Mouse (Mus musculus): ENCODE results near the gene Nfia. TPM values are rescaled to one million over a fixed set of nuclear protein-coding genes. Genes with fewer than 3 reads are reported as not detected.

Gene Nfia
- polyA plus RNA-seq, 1 experiment from 2014 or later, result 15.9 TPM

DNA sequence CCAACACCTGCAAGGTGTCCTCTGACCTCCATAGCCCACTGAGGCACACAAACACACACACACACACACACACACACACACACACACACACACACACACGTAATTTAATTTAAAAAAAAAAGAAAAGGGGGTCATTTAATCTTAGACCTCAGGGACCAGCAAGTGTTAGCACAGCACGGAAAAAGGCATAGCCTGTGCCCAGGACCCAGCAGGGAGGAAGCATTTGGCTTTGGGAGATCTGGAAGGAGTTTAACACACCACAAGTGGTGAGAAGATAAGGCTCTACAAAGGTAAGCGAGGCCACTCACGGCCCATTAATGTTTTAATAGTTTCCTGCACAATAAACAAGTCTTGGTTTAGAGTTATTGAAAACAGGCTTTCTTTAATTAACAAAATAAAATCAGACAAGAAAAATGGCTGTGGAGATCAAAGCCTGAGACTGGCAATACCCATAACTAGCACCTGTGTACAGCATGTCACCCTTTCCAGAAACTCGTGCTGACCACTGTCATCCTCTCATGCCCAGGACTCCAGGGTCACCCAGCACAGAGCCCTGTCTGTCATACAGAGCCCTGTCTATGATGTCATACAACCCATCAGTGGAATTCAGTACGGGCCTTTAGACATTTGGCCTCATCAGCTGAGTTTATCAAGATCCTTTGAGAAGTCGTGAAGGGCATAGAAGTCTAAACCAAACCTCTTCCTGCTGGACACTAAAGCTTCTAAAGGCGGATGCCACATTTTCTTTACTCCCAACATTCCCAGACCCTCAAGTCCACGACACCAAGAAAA is 332.6 kb downstream of the Nfia start:
- Histone ChIP-seq H3K4me1 (replicated peaks; ENCODE audit: control insufficient read depth, insufficient read depth, low read length) (peaks cover 11% of the 10 kb centered on the region), H3K36me3 (ENCODE audit: control insufficient read depth, insufficient read depth) (no peaks in the 10 kb centered on the region), H3K27me3 (replicated peaks; ENCODE audit: control insufficient read depth, insufficient read depth, low read length) (no peaks in the 10 kb centered on the region), H3K27ac (ENCODE audit: low read depth, low read length) (no peak overlapping the region), H3K4me2 (replicated peaks; ENCODE audit: low read depth) (no peak overlapping the region), H3K9ac (ENCODE audit: low read depth, low read length) (no peak overlapping the region), H3K4me3 (ENCODE audit: low read depth, low read length) (no peak overlapping the region), H3K9me3 (ENCODE audit: control insufficient read depth) (no peaks in the 10 kb centered on the region)
- TF ChIP-seq CTCF (IDR thresholded peaks at IDR 0.05; ENCODE audit: low read depth), result no peak
- no peak for ATAC-seq
- 68% methylated on average over 9 of the region's 9 CpGs for WGBS

DNA sequence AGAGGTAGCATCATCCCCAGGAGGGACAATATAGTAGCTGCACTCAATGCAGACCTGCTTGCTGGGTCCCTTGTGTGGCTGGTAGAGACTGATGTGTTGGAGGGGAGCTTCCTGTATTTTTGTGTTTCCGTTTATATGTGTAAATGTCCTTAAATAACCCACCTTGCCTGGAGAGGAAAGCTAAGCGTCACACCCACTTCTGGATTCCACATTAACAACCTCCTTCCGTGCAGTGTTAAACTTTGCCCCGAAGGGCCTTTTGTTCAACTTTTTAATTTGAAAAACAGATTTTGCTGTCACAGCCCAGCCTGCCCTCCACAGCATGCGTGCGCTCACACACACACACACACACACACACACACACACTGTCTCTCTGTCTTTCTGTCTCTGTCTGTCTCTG is 333.4 kb downstream of the Nfia start:
- peak; percentile 33; the same call in 1 of the 2 replicates for ATAC-seq
- Histone ChIP-seq H3K4me1 (replicated peaks; ENCODE audit: control insufficient read depth, insufficient read depth, low read length) (peaks cover 11% of the 10 kb centered on the region), H3K4me3 (ENCODE audit: low read depth, low read length) (no peak overlapping the region), H3K27ac (ENCODE audit: low read depth, low read length) (no peak overlapping the region), H3K9ac (ENCODE audit: low read depth, low read length) (no peak overlapping the region), H3K4me2 (replicated peaks; ENCODE audit: low read depth) (peak overlapping the region; percentile 52), H3K27me3 (replicated peaks; ENCODE audit: control insufficient read depth, insufficient read depth, low read length) (no peaks in the 10 kb centered on the region), H3K9me3 (ENCODE audit: control insufficient read depth) (no peaks in the 10 kb centered on the region), H3K36me3 (ENCODE audit: control insufficient read depth, insufficient read depth) (no peaks in the 10 kb centered on the region)
- 23% methylated on average over 6 of the region's 6 CpGs for WGBS
- TF ChIP-seq CTCF (IDR thresholded peaks at IDR 0.05; ENCODE audit: low read depth), result no peak

DNA sequence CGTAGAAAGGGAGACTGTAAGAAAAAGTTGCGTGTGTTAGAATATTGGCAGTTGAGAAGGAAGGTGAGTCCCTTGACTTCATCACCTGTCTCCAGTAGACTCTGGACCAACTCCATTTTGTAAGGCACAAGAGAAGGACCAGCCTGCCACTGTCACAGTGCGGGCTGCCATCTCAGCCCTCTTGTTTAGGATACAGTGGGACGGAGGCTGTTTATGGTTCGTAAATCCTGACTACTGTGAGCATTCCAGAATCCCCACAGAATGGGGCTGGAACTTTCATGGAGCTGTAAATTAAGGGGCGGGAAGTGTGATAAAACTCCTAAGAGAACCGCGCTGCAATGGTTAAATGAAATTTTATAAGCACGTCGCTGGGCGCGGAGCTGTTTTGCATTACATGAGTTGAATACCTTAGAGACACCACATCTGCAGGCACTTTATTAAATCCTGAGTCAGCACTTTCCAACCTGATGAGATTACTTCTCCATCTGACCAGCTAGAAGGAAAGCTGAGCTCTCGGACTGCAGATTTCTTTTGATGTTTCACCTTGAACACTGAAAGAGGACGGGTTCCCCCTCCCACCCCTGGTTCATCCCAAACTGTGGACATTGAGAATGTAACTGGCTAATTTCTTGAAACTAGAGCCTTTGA is 334.0 kb downstream of the Nfia start:
- ATAC-seq, result peak; percentile 41

DNA sequence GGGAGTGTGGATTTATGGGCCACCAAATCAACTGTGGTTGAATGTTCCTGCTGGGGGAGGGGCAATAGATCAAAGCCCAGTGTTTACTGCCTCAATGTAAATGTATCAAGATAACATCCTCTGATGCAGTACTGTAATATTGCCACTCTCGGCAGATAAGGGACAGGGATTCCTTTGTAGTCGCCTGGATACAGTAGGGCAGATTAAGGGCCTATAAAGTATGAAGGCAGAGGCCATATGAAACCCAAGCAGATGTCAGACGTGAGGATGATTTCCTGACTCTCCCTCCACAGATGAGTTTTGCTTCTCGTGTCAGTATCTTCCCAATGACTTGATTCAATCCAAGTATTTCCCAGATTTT is 334.5 kb downstream of the Nfia start:
- H3K27me3 ChIP-seq (replicated peaks; ENCODE audit: control insufficient read depth, insufficient read depth, low read length), result no peaks in the 10 kb centered on the region
- no peaks in the 10 kb centered on the region for H3K9me3 ChIP-seq (ENCODE audit: control insufficient read depth)
- no peak overlapping the region for H3K27ac ChIP-seq (ENCODE audit: low read depth, low read length)
- H3K4me2 ChIP-seq (replicated peaks; ENCODE audit: low read depth), result peak overlapping the region; percentile 52
- H3K9ac ChIP-seq (ENCODE audit: low read depth, low read length), result no peak overlapping the region; the same call in 1 of the 2 replicates
- ATAC-seq, result peak; percentile 82
- no peak for TF ChIP-seq CTCF (IDR thresholded peaks at IDR 0.05; ENCODE audit: low read depth)
- no peaks in the 10 kb centered on the region for H3K36me3 ChIP-seq (ENCODE audit: control insufficient read depth, insufficient read depth)
- no peak overlapping the region for H3K4me3 ChIP-seq (ENCODE audit: low read depth, low read length)
- H3K4me1 ChIP-seq (replicated peaks; ENCODE audit: control insufficient read depth, insufficient read depth, low read length), result peaks cover 11% of the 10 kb centered on the region
- 17% methylated on average over 4 of the region's 4 CpGs for WGBS

More for the DNA sequence above, 334.0 kb downstream of the Nfia start:
- Histone ChIP-seq H3K9ac (ENCODE audit: low read depth, low read length) (no peak overlapping the region; the same call in 1 of the 2 replicates), H3K27me3 (replicated peaks; ENCODE audit: control insufficient read depth, insufficient read depth, low read length) (no peaks in the 10 kb centered on the region), H3K27ac (ENCODE audit: low read depth, low read length) (no peak overlapping the region), H3K4me3 (ENCODE audit: low read depth, low read length) (no peak overlapping the region), H3K4me2 (replicated peaks; ENCODE audit: low read depth) (peak overlapping the region; percentile 52), H3K4me1 (replicated peaks; ENCODE audit: control insufficient read depth, insufficient read depth, low read length) (peaks cover 11% of the 10 kb centered on the region), H3K9me3 (ENCODE audit: control insufficient read depth) (no peaks in the 10 kb centered on the region), H3K36me3 (ENCODE audit: control insufficient read depth, insufficient read depth) (no peaks in the 10 kb centered on the region)
- no peak for TF ChIP-seq CTCF (IDR thresholded peaks at IDR 0.05; ENCODE audit: low read depth)
- 25% methylated on average over 14 of the region's 14 CpGs for WGBS

DNA sequence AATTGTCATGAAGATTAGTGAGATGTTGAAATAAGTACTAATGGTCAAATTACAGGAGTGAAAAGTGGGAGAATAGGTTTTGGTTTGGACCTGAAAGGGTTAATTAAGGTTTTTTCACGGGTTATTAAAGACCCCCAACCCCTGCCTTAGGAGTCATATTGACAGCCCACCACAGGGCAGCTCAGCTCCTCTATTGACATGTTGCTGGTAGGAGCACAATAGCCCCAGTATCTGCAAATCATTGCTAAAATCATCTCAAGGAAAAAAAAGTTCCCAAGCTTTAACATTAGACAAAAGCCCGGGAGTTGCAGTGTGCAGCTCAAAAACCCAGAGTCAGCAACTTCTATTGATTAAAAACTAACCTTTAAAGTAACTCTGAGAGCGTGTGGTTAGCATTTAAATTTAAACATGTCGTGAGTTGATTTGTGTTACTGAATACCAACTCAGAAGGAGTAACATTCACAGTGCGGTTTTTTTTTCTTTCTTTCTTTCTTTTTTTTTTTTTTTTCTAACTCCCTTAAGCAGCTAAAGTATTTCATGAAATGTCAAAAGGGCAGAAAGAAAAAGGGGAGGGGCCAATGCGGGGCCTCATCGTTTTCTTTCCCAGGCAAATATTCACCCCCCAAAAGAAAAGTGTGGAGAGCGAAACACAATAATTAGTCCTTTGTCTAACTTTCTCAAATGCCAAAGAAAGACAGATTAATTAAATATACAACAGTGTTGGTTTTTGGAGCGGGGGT is 335.6 kb downstream of the Nfia start:
- H3K4me3 ChIP-seq (ENCODE audit: low read depth, low read length), result no peak overlapping the region
- peaks cover 11% of the 10 kb centered on the region for H3K4me1 ChIP-seq (replicated peaks; ENCODE audit: control insufficient read depth, insufficient read depth, low read length)
- no peak overlapping the region; the same call in 1 of the 2 replicates for H3K4me2 ChIP-seq (replicated peaks; ENCODE audit: low read depth)
- no peaks in the 10 kb centered on the region for H3K9me3 ChIP-seq (ENCODE audit: control insufficient read depth)
- no peak for TF ChIP-seq CTCF (IDR thresholded peaks at IDR 0.05; ENCODE audit: low read depth)
- no peaks in the 10 kb centered on the region for H3K27me3 ChIP-seq (replicated peaks; ENCODE audit: control insufficient read depth, insufficient read depth, low read length)
- no peak for ATAC-seq
- no peaks in the 10 kb centered on the region for H3K36me3 ChIP-seq (ENCODE audit: control insufficient read depth, insufficient read depth)
- 17% methylated on average over 9 of the region's 9 CpGs for WGBS
- no peak overlapping the region for H3K27ac ChIP-seq (ENCODE audit: low read depth, low read length)
- H3K9ac ChIP-seq (ENCODE audit: low read depth, low read length), result no peak overlapping the region

DNA sequence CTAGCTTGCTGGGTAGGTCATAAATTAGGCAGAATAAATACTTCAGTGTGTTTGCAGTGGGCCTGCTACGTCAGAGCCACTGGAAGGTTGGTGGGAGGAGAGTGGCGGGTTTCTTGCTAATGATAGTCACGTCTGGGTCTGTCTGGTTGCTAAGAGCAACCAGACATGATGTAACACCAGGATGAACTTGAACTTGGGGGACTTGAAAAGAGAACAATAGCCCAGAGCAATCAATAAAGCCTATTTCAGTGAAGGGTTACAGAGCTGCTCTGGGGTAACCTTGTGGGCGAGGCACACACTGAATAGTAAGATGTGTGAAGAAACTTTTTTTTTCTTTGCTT is 336.1 kb downstream of the Nfia start:
- Histone ChIP-seq H3K4me3 (ENCODE audit: low read depth, low read length) (no peak overlapping the region), H3K36me3 (ENCODE audit: control insufficient read depth, insufficient read depth) (no peaks in the 10 kb centered on the region)

More for the DNA sequence above, 336.1 kb downstream of the Nfia start:
- TF ChIP-seq CTCF (IDR thresholded peaks at IDR 0.05; ENCODE audit: low read depth), result no peak
- 25% methylated on average over 4 of the region's 4 CpGs for WGBS
- H3K9ac ChIP-seq (ENCODE audit: low read depth, low read length), result no peak overlapping the region
- no peaks in the 10 kb centered on the region for H3K27me3 ChIP-seq (replicated peaks; ENCODE audit: control insufficient read depth, insufficient read depth, low read length)
- ATAC-seq, result peak; percentile 67
- H3K27ac ChIP-seq (ENCODE audit: low read depth, low read length), result no peak overlapping the region
- H3K4me2 ChIP-seq (replicated peaks; ENCODE audit: low read depth), result no peak overlapping the region; the same call in 1 of the 2 replicates
- no peaks in the 10 kb centered on the region for H3K9me3 ChIP-seq (ENCODE audit: control insufficient read depth)
- peaks cover 11% of the 10 kb centered on the region for H3K4me1 ChIP-seq (replicated peaks; ENCODE audit: control insufficient read depth, insufficient read depth, low read length)

All from intestine, postnatal 0 days (tissue).